Mouse (Mus musculus) T-cell, adult 66 days (primary cell): ENCODE results near the gene Gpx7. TPM values are rescaled to one million over a fixed set of nuclear protein-coding genes. Genes with fewer than 3 reads are reported as not detected.

Source experiments
- total RNA-seq, 2 experiments: library from RNA; stranded (reverse); gene quantifications; 3 replicates in 1 of 2; 4 replicates in 1 of 2; pipeline ENCODE4 v1.2.4; 2023

Gene Gpx7
- total RNA-seq: under 1 TPM in 1 of 2 experiments, not detected in 1; 0.44 TPM

GRCm38 (mm10) chr4:108406861-108407401, at the start of gene Gpx7:
Gene Gpx7, minus strand, starts transcription at chr4:108406961.

GRCm38 (mm10) chr4:108383183-108383714, 23.5 kb downstream of the Gpx7 start, which contains the start of gene Shisal2a:
Gene Shisal2a, minus strand, starts transcription at chr4:108383349.

Other genes with a start within 250 kb of the Gpx7 start
- 1 to 10 TPM in 1 of 2 experiments, under 1 TPM in 1; 0.74 to 1.1 TPM for gene Echdc2, start 241.5 kb downstream of the Gpx7 start, total RNA-seq
- under 1 TPM in 1 of 2 experiments, not detected in 1; 0.47 TPM for gene Zyg11a, start 188.9 kb downstream of the Gpx7 start, total RNA-seq
- gene Zyg11b, start 105.9 kb downstream of the Gpx7 start, total RNA-seq: 10 to 100 TPM; 41.3 to 43.7 TPM
- 10 to 100 TPM; 20.5 to 21.4 TPM for gene Coa7, start 78.8 kb downstream of the Gpx7 start, total RNA-seq
- gene Shisal2a, start 23.6 kb downstream of the Gpx7 start, total RNA-seq: not detected
- 100 to 1,000 TPM; 168 to 176 TPM for gene Tut4, start 52.5 kb upstream of the Gpx7 start, total RNA-seq
- gene Prpf38a, start 172.4 kb upstream of the Gpx7 start, total RNA-seq: 10 to 100 TPM; 56.9 to 57.0 TPM
- 1 to 10 TPM; 2.8 to 2.9 TPM for gene Orc1, start 172.5 kb upstream of the Gpx7 start, total RNA-seq
- 100 to 1,000 TPM; 117 to 121 TPM for gene Cc2d1b, start 213.0 kb upstream of the Gpx7 start, total RNA-seq